Mouse (Mus musculus): ENCODE measurements around the gene Nrn1l. TPM values are rescaled to one million over a fixed set of nuclear protein-coding genes. Genes with fewer than 3 reads are reported as not detected.
A peak's percentile ranks its signal among the peaks of the same experiment; 100 is the strongest.

Nrn1l gene
- polyA plus RNA-seq, 2 experiments, result 0.45 to 2.2 TPM

DNA sequence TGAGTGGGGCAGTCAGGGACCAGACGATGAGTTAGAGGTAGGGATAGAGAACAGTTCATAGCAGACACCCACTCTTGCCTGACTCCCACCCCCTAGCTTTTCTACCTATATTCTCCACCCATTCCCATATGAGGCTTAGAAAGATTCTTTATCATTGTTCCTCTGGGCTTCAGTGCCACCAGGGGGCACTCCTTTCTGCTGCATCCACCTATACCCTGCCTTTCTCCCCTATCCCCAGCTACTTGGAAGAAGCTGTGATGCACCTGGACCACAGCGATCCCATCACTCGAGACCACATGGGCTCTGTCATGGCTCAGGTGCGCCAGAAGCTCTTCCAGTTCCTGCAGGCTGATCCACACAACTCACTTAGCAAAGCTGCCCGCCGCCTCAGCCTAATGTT is 935 bp upstream of the Nrn1l start:
- TF ChIP-seq POLR2A (IDR thresholded peaks at IDR 0.05; ENCODE audit: borderline replicate concordance, extremely low read depth, insufficient read depth, insufficient read length), result no peak
- no peak for ATAC-seq (ENCODE audit: low FRiP score, low read depth)
- H3K4me1 ChIP-seq (ENCODE audit: control insufficient read depth, insufficient read depth, low read length), result peaks cover 3% of the 10 kb centered on the region; the same call in 1 of the 2 replicates
- WGBS, result 88% methylated on average over 6 of the region's 6 CpGs
- H3K9ac ChIP-seq (ENCODE audit: low read depth, low read length, severe bottlenecking), result no peak overlapping the region
- DNase-seq (ENCODE audit: low spot score), result peak; percentile 11
- H3K4me2 ChIP-seq (replicated peaks; ENCODE audit: low read depth, low read length, severe bottlenecking), result no peak overlapping the region
- H3K4me3 ChIP-seq (replicated peaks; ENCODE audit: low read length), result no peak overlapping the region
- no peaks in the 10 kb centered on the region for H3K9me3 ChIP-seq (ENCODE audit: control insufficient read depth, low read length)
- H3K27ac ChIP-seq (replicated peaks; ENCODE audit: low read depth, low read length), result no peak overlapping the region
- H3K27me3 ChIP-seq (ENCODE audit: control insufficient read depth, insufficient read depth, low read length), result no peaks in the 10 kb centered on the region
- H3K36me3 ChIP-seq (ENCODE audit: control insufficient read depth, insufficient read depth, low read length), result peaks cover 70% of the 10 kb centered on the region

DNA sequence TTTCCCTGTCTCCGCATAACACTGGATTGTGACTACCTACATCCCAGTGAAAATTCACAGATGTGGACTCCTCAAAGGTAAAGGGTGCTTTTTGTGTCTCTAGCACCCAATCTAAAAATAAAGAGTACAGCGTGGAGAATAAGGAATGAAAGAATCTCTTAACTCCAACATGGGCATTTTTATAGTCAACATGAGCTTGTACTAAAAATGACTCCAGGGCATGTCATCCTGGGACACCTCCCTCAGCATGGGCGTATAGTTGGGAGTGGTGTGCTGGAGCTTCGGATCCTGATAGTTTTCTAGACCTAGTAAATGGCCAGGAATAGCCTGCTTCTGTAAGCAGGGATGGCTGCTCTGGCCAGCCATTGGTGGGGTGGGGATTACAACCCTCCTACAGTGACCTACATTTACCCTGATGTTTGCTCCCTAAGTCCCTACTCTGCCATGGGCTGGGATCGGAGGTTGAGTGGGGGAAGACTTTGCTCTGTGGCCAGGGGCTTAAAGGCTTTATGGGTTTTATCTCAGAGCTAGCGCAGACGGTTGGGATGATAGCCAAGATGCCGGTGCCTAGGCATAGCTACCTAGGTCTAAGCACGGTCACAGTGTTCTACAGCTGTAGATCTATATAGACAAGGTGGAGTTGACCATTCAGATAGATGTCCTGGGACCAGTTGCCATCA is 4.6 kb downstream of the Nrn1l start:
- WGBS, result 81% methylated on average over 9 of the region's 9 CpGs
- H3K27me3 ChIP-seq (ENCODE audit: control insufficient read depth, insufficient read depth, low read length), result no peaks in the 10 kb centered on the region
- no peak overlapping the region for H3K9ac ChIP-seq (ENCODE audit: low read depth, low read length, severe bottlenecking)
- peaks cover 8% of the 10 kb centered on the region for H3K4me1 ChIP-seq (ENCODE audit: control insufficient read depth, insufficient read depth, low read length)
- ATAC-seq (ENCODE audit: low FRiP score, low read depth) (no peak), DNase-seq (ENCODE audit: low spot score) (no peak)
- H3K4me3 ChIP-seq (replicated peaks; ENCODE audit: low read length), result no peak overlapping the region
- H3K36me3 ChIP-seq (ENCODE audit: control insufficient read depth, insufficient read depth, low read length), result peaks cover 17% of the 10 kb centered on the region
- TF ChIP-seq POLR2A (IDR thresholded peaks at IDR 0.05; ENCODE audit: borderline replicate concordance, extremely low read depth, insufficient read depth, insufficient read length), result no peak
- no peak overlapping the region for H3K4me2 ChIP-seq (replicated peaks; ENCODE audit: low read depth, low read length, severe bottlenecking)
- no peak overlapping the region for H3K27ac ChIP-seq (replicated peaks; ENCODE audit: low read depth, low read length)
- no peaks in the 10 kb centered on the region for H3K9me3 ChIP-seq (ENCODE audit: control insufficient read depth, low read length)

DNA sequence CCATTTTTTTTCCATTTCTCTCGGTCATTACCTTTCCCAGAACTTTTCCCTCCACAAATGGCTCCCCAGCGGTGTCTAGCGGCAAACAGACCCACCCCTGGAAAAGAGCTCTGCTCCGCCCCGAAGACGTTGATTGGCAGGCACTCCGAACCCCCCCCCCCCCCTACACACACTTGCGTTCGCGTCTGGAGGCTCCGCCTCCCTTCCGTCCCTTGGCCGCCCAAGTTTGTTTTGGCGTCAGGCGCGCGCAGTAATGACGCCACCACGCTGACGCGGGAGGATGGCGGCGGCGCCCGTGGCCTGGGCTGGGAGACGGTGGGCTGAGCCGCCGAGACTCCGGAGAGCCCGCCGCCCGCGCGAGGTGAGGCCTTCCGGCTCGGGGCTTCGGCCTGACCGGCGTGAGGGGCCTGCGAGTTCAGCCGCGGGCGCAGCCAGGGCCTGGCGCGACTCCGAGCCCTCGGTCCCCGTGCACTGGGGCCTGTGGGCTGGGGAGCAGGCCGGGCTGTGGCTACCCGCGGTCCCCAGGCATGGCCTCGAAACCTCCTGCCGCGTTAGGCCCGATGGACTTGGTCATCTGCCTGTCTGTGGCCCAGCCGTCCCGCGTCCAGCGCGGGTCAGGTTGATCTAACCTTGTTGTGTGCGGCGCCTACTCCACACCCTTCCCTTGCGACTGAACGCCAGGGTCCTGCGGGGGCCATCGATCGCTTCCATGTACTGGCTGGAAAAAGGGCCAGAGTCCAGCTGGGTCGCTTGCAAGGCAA is 7.0 kb downstream of the Nrn1l start, which contains the start of gene Pskh1:
Gene Pskh1 (plus strand): TSS at position 262 of the 761 bp plus-strand sequence.
- H3K4me1 ChIP-seq (ENCODE audit: control insufficient read depth, insufficient read depth, low read length), result peaks cover 5% of the 10 kb centered on the region; the same call in 1 of the 2 replicates
- under 1% methylated on average over 66 of the region's 68 CpGs for WGBS
- peak within 1 kb of the TSS; percentile 88 for H3K27ac ChIP-seq (replicated peaks; ENCODE audit: low read depth, low read length)
- peak within 1 kb of the TSS; percentile 94 for H3K4me3 ChIP-seq (replicated peaks; ENCODE audit: low read length)
- no peaks in the 10 kb centered on the region for H3K9me3 ChIP-seq (ENCODE audit: control insufficient read depth, low read length)
- H3K36me3 ChIP-seq (ENCODE audit: control insufficient read depth, insufficient read depth, low read length), result peaks cover 6% of the 10 kb centered on the region
- TF ChIP-seq POLR2A (IDR thresholded peaks at IDR 0.05; ENCODE audit: borderline replicate concordance, extremely low read depth, insufficient read depth, insufficient read length), result peak; percentile 84; the same call in 1 of the 2 replicates
- H3K4me2 ChIP-seq (replicated peaks; ENCODE audit: low read depth, low read length, severe bottlenecking), result peak within 1 kb of the TSS; percentile 66
- no peaks in the 10 kb centered on the region for H3K27me3 ChIP-seq (ENCODE audit: control insufficient read depth, insufficient read depth, low read length)
- DNase-seq (ENCODE audit: low spot score) (peak; percentile 92), ATAC-seq (ENCODE audit: low FRiP score, low read depth) (peak; percentile 94)
- H3K9ac ChIP-seq (ENCODE audit: low read depth, low read length, severe bottlenecking), result peak within 1 kb of the TSS; percentile 99

DNA sequence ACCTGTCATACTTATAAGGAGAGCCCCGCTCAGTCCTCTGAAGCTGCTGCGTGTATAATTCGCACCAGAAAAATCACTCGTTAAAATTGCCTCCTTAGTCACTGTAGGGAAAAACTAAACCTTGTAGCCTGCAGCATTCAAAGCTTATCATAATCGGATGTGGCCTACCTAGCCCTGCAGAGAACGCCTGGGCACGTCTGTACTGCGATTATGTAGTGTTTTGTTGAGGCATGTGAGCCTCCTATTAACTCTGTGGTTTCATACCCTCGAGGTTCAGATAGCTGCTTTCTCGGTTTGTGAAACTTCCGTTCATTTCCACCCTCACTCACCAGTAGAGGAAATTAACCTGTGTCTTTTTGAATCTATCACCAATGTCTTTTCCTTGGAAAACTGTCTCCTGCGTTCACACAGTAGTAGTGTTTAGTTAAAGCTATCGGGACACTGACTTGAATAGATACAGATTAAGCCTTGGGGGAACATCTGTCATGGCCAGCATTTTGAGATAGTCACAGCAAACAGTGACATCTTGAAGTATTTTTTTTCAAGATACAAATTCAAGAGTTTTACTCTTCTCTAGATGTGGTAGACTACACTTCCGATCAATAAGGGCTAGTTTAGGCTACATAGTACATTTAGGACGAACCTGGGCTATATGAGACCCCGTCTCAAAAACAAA is 7.7 kb downstream of the Nrn1l start:
- peak overlapping the region; percentile 99 for H3K9ac ChIP-seq (ENCODE audit: low read depth, low read length, severe bottlenecking)
- H3K27ac ChIP-seq (replicated peaks; ENCODE audit: low read depth, low read length), result peak overlapping the region; percentile 88
- DNase-seq (ENCODE audit: low spot score), result peak; percentile 6
- peaks cover 5% of the 10 kb centered on the region; the same call in 1 of the 2 replicates for H3K4me1 ChIP-seq (ENCODE audit: control insufficient read depth, insufficient read depth, low read length)
- no peaks in the 10 kb centered on the region for H3K27me3 ChIP-seq (ENCODE audit: control insufficient read depth, insufficient read depth, low read length)
- peak overlapping the region; percentile 94 for H3K4me3 ChIP-seq (replicated peaks; ENCODE audit: low read length)
- no peaks in the 10 kb centered on the region for H3K9me3 ChIP-seq (ENCODE audit: control insufficient read depth, low read length)
- H3K36me3 ChIP-seq (ENCODE audit: control insufficient read depth, insufficient read depth, low read length), result peaks cover 4% of the 10 kb centered on the region
- no peak for ATAC-seq (ENCODE audit: low FRiP score, low read depth)
- peak overlapping the region; percentile 66 for H3K4me2 ChIP-seq (replicated peaks; ENCODE audit: low read depth, low read length, severe bottlenecking)
- no peak for TF ChIP-seq POLR2A (IDR thresholded peaks at IDR 0.05; ENCODE audit: borderline replicate concordance, extremely low read depth, insufficient read depth, insufficient read length)
- WGBS, result 32% methylated on average over 16 of the region's 16 CpGs

DNA sequence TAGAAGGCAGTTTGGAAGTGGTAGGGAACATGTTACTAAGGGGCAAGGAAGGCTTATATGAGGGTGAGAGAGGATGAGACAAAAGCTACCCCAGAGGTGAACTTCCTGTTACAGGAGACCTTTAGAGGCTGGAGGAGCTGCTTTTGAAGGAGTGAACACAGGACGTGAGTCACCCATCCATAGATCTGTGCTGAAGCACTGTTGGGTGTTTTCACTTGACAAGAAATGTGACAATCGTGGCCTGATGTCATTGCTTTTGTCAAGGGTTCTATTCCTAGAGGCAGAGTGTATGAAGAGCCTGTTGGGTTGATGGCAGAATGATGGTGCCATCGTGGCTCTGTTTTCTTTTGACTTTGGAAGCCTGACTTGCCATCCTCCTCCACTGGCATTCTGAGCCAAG is 26.0 kb downstream of the Nrn1l start:
- no peak for TF ChIP-seq POLR2A (IDR thresholded peaks at IDR 0.05; ENCODE audit: borderline replicate concordance, extremely low read depth, insufficient read depth, insufficient read length)
- ATAC-seq (ENCODE audit: low FRiP score, low read depth), result no peak
- Histone ChIP-seq H3K4me2 (replicated peaks; ENCODE audit: low read depth, low read length, severe bottlenecking) (no peak overlapping the region), H3K9ac (ENCODE audit: low read depth, low read length, severe bottlenecking) (no peak overlapping the region), H3K4me3 (replicated peaks; ENCODE audit: low read length) (no peak overlapping the region), H3K36me3 (ENCODE audit: control insufficient read depth, insufficient read depth, low read length) (peaks cover 31% of the 10 kb centered on the region), H3K4me1 (ENCODE audit: control insufficient read depth, insufficient read depth, low read length) (no peaks in the 10 kb centered on the region), H3K27me3 (ENCODE audit: control insufficient read depth, insufficient read depth, low read length) (no peaks in the 10 kb centered on the region), H3K27ac (replicated peaks; ENCODE audit: low read depth, low read length) (no peak overlapping the region), H3K9me3 (ENCODE audit: control insufficient read depth, low read length) (no peaks in the 10 kb centered on the region)
- 87% methylated on average over 3 of the region's 3 CpGs for WGBS
- no peak for DNase-seq (ENCODE audit: low spot score)
